Mouse (Mus musculus): ENCODE measurements around the gene Mov10.
A peak's percentile ranks its signal among the peaks of the same experiment; 100 is the strongest.

The Mov10 gene

GRCm38 (mm10) chr3:104805539-104805938, 12.8 kb downstream of the Mov10 start:
- DNase-seq (ENCODE audit: low spot score in 2 of 2): no peak

- no peak for DNase-seq (ENCODE audit: low spot score in 2 of 2)
Observed at GRCm38 (mm10) chr3:104804312-104804711, 14.1 kb downstream of the Mov10 start.

GRCm38 (mm10) chr3:104801481-104801880, 16.9 kb downstream of the Mov10 start:
- no peak for DNase-seq (ENCODE audit: low spot score in 2 of 2)

- DNase-seq (ENCODE audit: low spot score in 2 of 2): no peak
Observed at GRCm38 (mm10) chr3:104800681-104801080, 17.7 kb downstream of the Mov10 start.

GRCm38 (mm10) chr3:104796430-104797082, 21.8 kb downstream of the Mov10 start:
- DNase-seq (ENCODE audit: low spot score in 2 of 2): no peak

GRCm38 (mm10) chr3:104795661-104796340, 22.6 kb downstream of the Mov10 start:
- DNase-seq (ENCODE audit: low spot score in 2 of 2): no peak

- no peak for DNase-seq (ENCODE audit: low spot score in 2 of 2)
Observed at GRCm38 (mm10) chr3:104794953-104795470, 23.4 kb downstream of the Mov10 start.

GRCm38 (mm10) chr3:104793871-104794828, 24.2 kb downstream of the Mov10 start:
- peak in 1 of 2 experiments; percentile 85 for DNase-seq (ENCODE audit: low spot score in 2 of 2)

GRCm38 (mm10) chr3:104792360-104793270, 25.7 kb downstream of the Mov10 start:
- no peak for DNase-seq (ENCODE audit: low spot score in 2 of 2)

GRCm38 (mm10) chr3:104791671-104792070, 26.7 kb downstream of the Mov10 start:
- peak in 1 of 2 experiments; percentile 60 for DNase-seq (ENCODE audit: low spot score in 2 of 2)

GRCm38 (mm10) chr3:104791017-104791416, 27.3 kb downstream of the Mov10 start:
- DNase-seq (ENCODE audit: low spot score in 2 of 2): no peak

- DNase-seq (ENCODE audit: low spot score in 2 of 2): peak in 1 of 2 experiments; percentile 66
Observed at GRCm38 (mm10) chr3:104790401-104790937, 27.9 kb downstream of the Mov10 start.

- no peak for DNase-seq (ENCODE audit: low spot score in 2 of 2)
Observed at GRCm38 (mm10) chr3:104789822-104790221, 28.5 kb downstream of the Mov10 start.

- no peak for DNase-seq (ENCODE audit: low spot score in 2 of 2)
Observed at GRCm38 (mm10) chr3:104789312-104789605, 29.1 kb downstream of the Mov10 start.

- peak in 1 of 2 experiments; percentile 64 for DNase-seq (ENCODE audit: low spot score in 2 of 2)
Observed at GRCm38 (mm10) chr3:104788561-104789311, 29.6 kb downstream of the Mov10 start.

- DNase-seq (ENCODE audit: low spot score in 2 of 2): no peak
Observed at GRCm38 (mm10) chr3:104788075-104788474, 30.3 kb downstream of the Mov10 start, which contains the start of gene Rhoc. Rhoc (plus strand) TSS chr3:104788375.

GRCm38 (mm10) chr3:104785284-104785683, 33.1 kb downstream of the Mov10 start:
- DNase-seq (ENCODE audit: low spot score in 2 of 2): no peak

- no peak for DNase-seq (ENCODE audit: low spot score in 2 of 2)
Observed at GRCm38 (mm10) chr3:104783971-104784500, 34.3 kb downstream of the Mov10 start.

GRCm38 (mm10) chr3:104782061-104782681, 36.2 kb downstream of the Mov10 start:
- DNase-seq (ENCODE audit: low spot score in 2 of 2): no peak
